Mouse (Mus musculus) sigmoid colon, adult 10 weeks (tissue): Measurements from ENCODE around the gene Gm4214. TPM values are rescaled to one million over a fixed set of nuclear protein-coding genes. Genes with fewer than 3 reads are reported as not detected.

Source experiments
- polyA plus RNA-seq: library from polyadenylated mRNA; stranded (reverse); fragments of 350-450 nt; fragmentation: Illumina TruSeq; extraction: RNeasy Lipid Tissue Mini Kit (QIAGEN cat#74804); gene quantifications from one replicate; pipeline ENCODE4 v1.2.3, GENCODE M21; 2014; ENCODE audit warnings: low read depth, low replicate concordance

The Gm4214 gene
- not detected for polyA plus RNA-seq

DNA sequence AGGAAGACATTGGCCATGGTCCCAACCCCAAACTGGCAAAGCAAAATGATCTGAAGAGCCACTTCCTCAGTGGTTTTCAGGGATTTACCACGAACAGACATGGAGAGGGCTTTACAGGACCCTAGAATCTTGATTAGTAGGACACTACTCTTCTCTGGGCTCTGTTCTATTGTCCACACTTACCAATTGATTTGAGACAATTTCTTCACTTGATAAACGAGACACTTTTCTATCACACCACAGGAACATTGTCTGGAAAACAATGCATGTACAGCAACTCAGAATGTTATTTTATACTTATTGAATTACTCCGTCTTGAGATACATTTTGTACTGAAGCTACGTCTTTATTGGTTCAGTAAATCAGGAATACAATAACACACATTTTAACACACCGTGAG is at the start of gene Gm4214:
Gene Gm4214 (minus strand): TSS at position 101 of the 400 bp plus-strand sequence.

DNA sequence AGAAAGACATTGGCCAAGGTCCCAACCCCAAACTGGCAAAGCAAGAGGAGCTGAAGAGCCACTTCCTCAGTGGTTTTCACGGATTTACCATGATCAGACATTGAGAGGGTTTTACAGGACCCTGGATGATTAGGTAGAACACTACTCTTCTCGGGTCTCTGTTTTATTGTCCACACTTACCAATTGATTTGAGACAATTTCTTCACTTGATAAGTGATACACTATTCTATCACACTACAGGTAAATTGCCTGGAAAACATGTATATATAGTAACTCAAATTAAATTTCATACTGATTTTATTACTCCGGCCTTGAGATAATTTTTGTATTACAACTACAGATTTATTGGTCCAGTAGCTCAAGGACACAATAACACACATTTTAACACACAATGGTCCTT is 35.4 kb upstream of the Gm4214 start, which contains the start of gene Gm4216:
Gene Gm4216 (minus strand): TSS at position 101 of the 400 bp plus-strand sequence.

Other genes starting within 250 kb of the Gm4214 start
- not detected for gene Vmn1r157, start 223.0 kb downstream of the Gm4214 start, polyA plus RNA-seq
- gene Vmn1r158, start 193.9 kb downstream of the Gm4214 start, polyA plus RNA-seq = not detected
- not detected for gene Vmn1r159, start 141.1 kb downstream of the Gm4214 start, polyA plus RNA-seq
- not detected for gene Vmn1r160, start 113.4 kb downstream of the Gm4214 start, polyA plus RNA-seq
- not detected for gene Gm4216, start 35.2 kb upstream of the Gm4214 start, polyA plus RNA-seq
- gene Vmn1r163, start 70.9 kb upstream of the Gm4214 start, polyA plus RNA-seq = not detected
- gene Gm8720, start 82.8 kb upstream of the Gm4214 start, polyA plus RNA-seq = not detected
- gene Gm10662, start 159.8 kb upstream of the Gm4214 start, polyA plus RNA-seq = not detected
- not detected for gene Vmn1r165, start 232.7 kb upstream of the Gm4214 start, polyA plus RNA-seq